Mouse (Mus musculus): ENCODE results near the gene Dpp9.

Dpp9 gene

GRCm38 (mm10) chr17:56183658-56184103, 35.0 kb downstream of the Dpp9 start, which contains the start of gene Mydgf:
Gene Mydgf (minus strand): TSS chr17:56183920.
- DNase-seq (ENCODE audit: low spot score), result peak; percentile 82

- DNase-seq (ENCODE audit: low spot score), result no peak
These were observed 35.6 kb downstream of the Dpp9 start for GRCm38 (mm10) chr17:56182975-56183657.

- DNase-seq (ENCODE audit: low spot score), result no peak
These were observed 43.3 kb downstream of the Dpp9 start for GRCm38 (mm10) chr17:56175416-56175815.

- DNase-seq (ENCODE audit: low spot score), result no peak
These were observed 45.2 kb downstream of the Dpp9 start for GRCm38 (mm10) chr17:56173401-56174046.

- DNase-seq (ENCODE audit: low spot score), result no peak
These were observed 46.8 kb downstream of the Dpp9 start for GRCm38 (mm10) chr17:56171881-56172280.

GRCm38 (mm10) chr17:56171456-56171855, 47.2 kb downstream of the Dpp9 start:
- DNase-seq (ENCODE audit: low spot score), result no peak

GRCm38 (mm10) chr17:56170636-56171035, 48.1 kb downstream of the Dpp9 start:
- DNase-seq (ENCODE audit: low spot score), result no peak

GRCm38 (mm10) chr17:56169830-56170229, 48.9 kb downstream of the Dpp9 start:
- DNase-seq (ENCODE audit: low spot score), result no peak

GRCm38 (mm10) chr17:56165671-56166070, 53.0 kb downstream of the Dpp9 start:
- DNase-seq (ENCODE audit: low spot score), result no peak

- DNase-seq (ENCODE audit: low spot score), result no peak
These were observed 54.2 kb downstream of the Dpp9 start for GRCm38 (mm10) chr17:56164510-56164909.

GRCm38 (mm10) chr17:56163523-56164102, 55.1 kb downstream of the Dpp9 start:
- no peak for DNase-seq (ENCODE audit: low spot score)

- peak; percentile 85 for DNase-seq (ENCODE audit: low spot score)
These were observed 56.4 kb downstream of the Dpp9 start, which contains the start of gene Tnfaip8l1 for GRCm38 (mm10) chr17:56162231-56162774. Gene Tnfaip8l1 (plus strand): TSS chr17:56162477.

GRCm38 (mm10) chr17:56159729-56160128, 59.0 kb downstream of the Dpp9 start:
- no peak for DNase-seq (ENCODE audit: low spot score)

GRCm38 (mm10) chr17:56153643-56154042, 65.1 kb downstream of the Dpp9 start:
- no peak for DNase-seq (ENCODE audit: low spot score)

GRCm38 (mm10) chr17:56149897-56150296, 68.8 kb downstream of the Dpp9 start:
- no peak for DNase-seq (ENCODE audit: low spot score)

- no peak for DNase-seq (ENCODE audit: low spot score)
These were observed 69.7 kb downstream of the Dpp9 start for GRCm38 (mm10) chr17:56148790-56149618.

GRCm38 (mm10) chr17:56148280-56148679, 70.4 kb downstream of the Dpp9 start:
- DNase-seq (ENCODE audit: low spot score), result no peak

GRCm38 (mm10) chr17:56147420-56147819, 71.3 kb downstream of the Dpp9 start:
- DNase-seq (ENCODE audit: low spot score), result no peak

- no peak for DNase-seq (ENCODE audit: low spot score)
These were observed 72.6 kb downstream of the Dpp9 start for GRCm38 (mm10) chr17:56146131-56146530.

- no peak for DNase-seq (ENCODE audit: low spot score)
These were observed 74.2 kb downstream of the Dpp9 start for GRCm38 (mm10) chr17:56144546-56144945.

GRCm38 (mm10) chr17:56141702-56142605, 76.8 kb downstream of the Dpp9 start:
- no peak for DNase-seq (ENCODE audit: low spot score)
